Mouse (Mus musculus) lung, embryonic 15.5 days (tissue): ENCODE results near the gene Emc6. TPM values are rescaled to one million over a fixed set of nuclear protein-coding genes. Genes with fewer than 3 reads are reported as not detected.

Source experiments
- ATAC-seq: fragments of 200-750 bp; cut with Nextera tagmentation; 2 replicates; pipeline ENCODE4 v1.8.0; 2017; ENCODE audit warnings: moderate number of reproducible peaks, borderline replicate concordance; ENCODE audit not compliant: low FRiP score, low TSS enrichment; ENCODE audit errors: extremely low read depth
- H3K27ac ChIP-seq: fragments of 300-500 bp; sonication (generic); 2 replicates; pipeline ENCODE4 v1.5.1; 2015; ENCODE audit warnings: moderate library complexity, mild to moderate bottlenecking, inconsistent platforms
- H3K27me3 ChIP-seq: fragments of 300-500 bp; sonication (generic); 2 replicates; pipeline ENCODE4 v1.6.1; 2015; ENCODE audit warnings: inconsistent platforms
- H3K36me3 ChIP-seq: fragments of 300-500 bp; sonication (generic); 2 replicates; pipeline ENCODE4 v1.6.1; 2015; ENCODE audit warnings: inconsistent platforms
- H3K4me1 ChIP-seq: fragments of 300-500 bp; sonication (generic); 2 replicates; pipeline ENCODE4 v1.6.1; 2015; ENCODE audit warnings: inconsistent platforms
- H3K4me2 ChIP-seq: fragments of 300-500 bp; sonication (generic); 2 replicates; pipeline ENCODE4 v1.6.1; 2015; ENCODE audit warnings: inconsistent platforms, mild to moderate bottlenecking, moderate library complexity
- H3K4me3 ChIP-seq: fragments of 300-500 bp; sonication (generic); 2 replicates; pipeline ENCODE4 v1.5.1; 2015; ENCODE audit warnings: mild to moderate bottlenecking, inconsistent platforms
- H3K9ac ChIP-seq: fragments of 300-500 bp; sonication (generic); 2 replicates; pipeline ENCODE4 v1.6.1; 2015; ENCODE audit warnings: inconsistent platforms
- H3K9me3 ChIP-seq: fragments of 300-500 bp; sonication (generic); 2 replicates; pipeline ENCODE4 v1.6.1; 2016; ENCODE audit warnings: inconsistent platforms
- WGBS: fragments of 180-500 bp; shearing (Covaris S2); methylation state at CpG from one replicate; pipeline ENCODE4 v1.1.7; 2015; 5-methylcytosine and 5-hydroxymethylcytosine counted together
- polyA plus RNA-seq: library from polyadenylated mRNA; unstranded; fragments of >200 nt; fragmentation: Nextera tagmentation; extraction: Ambion mirVana; gene quantifications from 2 replicates; pipeline ENCODE4 v1.2.1, GENCODE M21; 2015

Gene Emc6
- polyA plus RNA-seq, 1 experiment from 2014 or later = 126 TPM

- ATAC-seq = no peak
- Histone ChIP-seq H3K36me3 (no peaks in the 10 kb centered on the region), H3K27ac (no peak overlapping the region), H3K27me3 (no peaks in the 10 kb centered on the region), H3K4me1 (no peaks in the 10 kb centered on the region), H3K9me3 (no peaks in the 10 kb centered on the region), H3K9ac (no peak overlapping the region), H3K4me3 (no peak overlapping the region), H3K4me2 (no peak overlapping the region)
- WGBS = 49% methylated on average over 11 of the region's 11 CpGs
Measured at GRCm38 (mm10) chr11:73146026-73146974, 30.5 kb downstream of the Emc6 start.

GRCm38 (mm10) chr11:73144261-73144681 is 32.6 kb downstream of the Emc6 start:
- Histone ChIP-seq H3K9ac (no peak overlapping the region), H3K36me3 (no peaks in the 10 kb centered on the region), H3K27ac (no peak overlapping the region), H3K9me3 (no peaks in the 10 kb centered on the region), H3K4me1 (no peaks in the 10 kb centered on the region), H3K4me3 (no peak overlapping the region), H3K27me3 (no peaks in the 10 kb centered on the region), H3K4me2 (no peak overlapping the region)
- WGBS = 47% methylated on average over 1 of the region's 1 CpGs
- ATAC-seq = peak; percentile 59; the same call in 1 of the 2 replicates

DNA sequence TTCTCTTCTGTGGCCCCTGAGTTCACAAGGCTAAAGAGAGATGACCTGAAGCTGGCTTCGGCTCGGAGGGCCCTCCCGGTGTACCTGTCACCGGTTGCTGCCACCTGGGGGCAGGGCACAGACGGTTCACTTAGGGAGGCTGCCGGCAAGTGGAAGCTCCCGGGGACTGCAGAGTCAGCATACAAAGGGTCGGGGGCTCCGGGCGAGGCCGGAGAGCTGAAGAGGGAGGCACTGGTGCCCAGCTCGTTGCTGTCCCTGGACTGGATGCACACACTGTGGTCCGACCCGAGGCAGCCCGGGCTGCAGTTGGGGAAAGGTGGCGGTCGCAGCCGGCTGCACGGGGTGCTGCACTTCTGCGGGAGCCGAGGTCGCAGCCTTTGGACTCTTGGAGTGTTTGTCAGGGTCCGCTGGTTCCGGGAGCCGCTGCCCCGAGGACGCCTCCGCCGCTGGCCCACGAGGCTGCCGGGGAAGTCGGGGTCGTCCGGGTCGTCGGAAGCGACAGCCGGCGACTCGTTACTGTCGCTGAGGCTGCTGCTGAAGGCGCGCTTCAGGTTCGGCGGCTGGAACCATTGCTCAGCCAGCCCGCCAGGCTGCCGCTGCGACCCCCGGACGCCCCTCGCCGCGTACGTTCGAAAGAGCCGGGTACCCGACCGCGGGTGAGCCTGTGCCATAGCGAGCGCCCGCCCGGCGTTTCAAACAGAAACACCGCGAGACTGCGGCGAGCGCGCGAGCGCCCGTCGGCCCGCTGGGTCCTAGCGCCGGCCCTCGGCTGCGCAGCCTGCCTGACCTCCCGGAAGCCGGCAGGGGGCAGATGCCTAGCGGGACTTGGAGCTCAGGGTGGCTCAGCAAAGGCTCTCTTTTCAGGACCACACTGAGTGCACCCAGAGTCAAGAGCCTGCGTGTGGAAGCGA is 39.0 kb downstream of the Emc6 start, which contains the start of gene Haspin:
Gene Haspin (minus strand): TSS at position 704 of the 911 bp plus-strand sequence.
- Histone ChIP-seq H3K4me3 (peak within 1 kb of the TSS; percentile 81), H3K4me2 (peak within 1 kb of the TSS; percentile 69), H3K9me3 (no peaks in the 10 kb centered on the region), H3K36me3 (peaks cover 7% of the 10 kb centered on the region; the same call in 1 of the 2 replicates), H3K27me3 (no peaks in the 10 kb centered on the region), H3K9ac (peak within 1 kb of the TSS; percentile 74), H3K4me1 (peaks cover 38% of the 10 kb centered on the region), H3K27ac (peak within 1 kb of the TSS; percentile 16; the same call in 1 of the 2 replicates)
- WGBS = under 1% methylated on average over 81 of the region's 84 CpGs
- ATAC-seq = peak; percentile 96

DNA sequence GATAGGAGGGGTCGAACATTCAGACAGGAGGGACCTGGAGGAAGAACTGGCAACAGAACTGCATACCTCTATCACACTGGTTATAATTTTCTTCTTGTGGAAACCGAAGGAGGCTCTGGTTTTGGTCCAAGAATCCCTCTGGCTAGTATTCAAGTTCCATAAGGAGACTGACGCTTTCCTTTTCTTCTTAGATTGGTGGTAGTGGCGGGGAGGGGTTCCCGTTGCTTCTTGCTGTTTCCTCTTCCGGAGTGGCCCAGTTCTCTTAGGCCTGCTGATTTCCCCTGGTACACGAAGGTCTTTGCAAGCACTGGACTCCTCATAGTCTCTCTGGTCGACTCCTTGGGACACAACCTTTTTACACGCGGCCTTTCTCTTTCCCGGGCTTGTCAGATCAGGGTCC is 39.7 kb downstream of the Emc6 start:
- peak overlapping the region; percentile 81 for H3K4me3 ChIP-seq
- ATAC-seq = no peak
- H3K27ac ChIP-seq = peak overlapping the region; percentile 16; the same call in 1 of the 2 replicates
- H3K4me2 ChIP-seq = peak overlapping the region; percentile 69
- H3K36me3 ChIP-seq = peaks cover 14% of the 10 kb centered on the region; the same call in 1 of the 2 replicates
- H3K9ac ChIP-seq = peak overlapping the region; percentile 74
- H3K4me1 ChIP-seq = peaks cover 38% of the 10 kb centered on the region
- 14% methylated on average over 11 of the region's 11 CpGs for WGBS
- H3K27me3 ChIP-seq = no peaks in the 10 kb centered on the region
- no peaks in the 10 kb centered on the region for H3K9me3 ChIP-seq

DNA sequence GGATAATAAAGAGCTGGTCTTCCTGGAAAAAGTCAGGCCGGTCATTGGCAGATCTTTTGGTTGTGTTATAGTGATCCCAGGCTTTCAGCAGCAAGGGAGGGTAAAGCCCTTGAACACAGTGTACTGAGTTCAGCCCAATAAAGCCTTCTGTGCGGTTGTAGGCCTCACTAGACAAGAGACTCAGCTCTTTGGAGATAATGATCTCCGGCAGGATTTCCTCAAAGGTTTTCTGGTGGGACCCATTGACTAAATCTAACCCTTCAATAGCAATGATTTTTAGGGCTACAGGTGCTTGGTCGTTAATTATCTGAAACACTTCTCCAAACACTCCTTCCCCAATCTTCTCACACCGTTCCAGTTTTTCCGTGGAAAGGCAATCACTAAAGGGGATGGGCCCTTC is 40.2 kb downstream of the Emc6 start:
- peak overlapping the region; percentile 74 for H3K9ac ChIP-seq
- 57% methylated on average over 6 of the region's 6 CpGs for whole genome bisulfite sequencing
- H3K4me2 ChIP-seq = peak overlapping the region; percentile 69
- no peak for ATAC-seq
- H3K27me3 ChIP-seq = no peaks in the 10 kb centered on the region
- H3K4me1 ChIP-seq = peaks cover 38% of the 10 kb centered on the region
- peak overlapping the region; percentile 81 for H3K4me3 ChIP-seq
- H3K36me3 ChIP-seq = peaks cover 14% of the 10 kb centered on the region; the same call in 1 of the 2 replicates
- H3K27ac ChIP-seq = no peak overlapping the region
- no peaks in the 10 kb centered on the region for H3K9me3 ChIP-seq

DNA sequence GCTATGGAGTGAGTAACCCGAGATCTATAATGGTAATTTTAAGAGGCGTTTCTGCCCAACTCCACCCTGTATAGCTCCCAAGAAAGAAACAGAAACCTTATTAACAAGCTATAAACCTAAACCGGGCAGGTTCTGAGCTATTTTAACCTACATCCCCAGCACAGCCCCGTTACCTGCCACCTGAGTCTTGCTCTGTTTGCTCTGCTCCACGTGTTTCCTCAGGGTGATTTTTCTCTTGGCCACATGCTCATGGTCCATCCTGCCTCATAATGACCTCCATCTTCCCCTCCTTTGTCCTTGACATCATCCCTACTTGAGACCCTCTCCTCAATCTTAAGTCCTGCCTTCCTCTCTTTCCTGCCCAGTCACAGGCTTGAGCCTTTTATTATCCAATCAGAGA is 42.6 kb downstream of the Emc6 start:
- WGBS = 86% methylated on average over 5 of the region's 5 CpGs
- H3K9ac ChIP-seq = no peak overlapping the region

DNA sequence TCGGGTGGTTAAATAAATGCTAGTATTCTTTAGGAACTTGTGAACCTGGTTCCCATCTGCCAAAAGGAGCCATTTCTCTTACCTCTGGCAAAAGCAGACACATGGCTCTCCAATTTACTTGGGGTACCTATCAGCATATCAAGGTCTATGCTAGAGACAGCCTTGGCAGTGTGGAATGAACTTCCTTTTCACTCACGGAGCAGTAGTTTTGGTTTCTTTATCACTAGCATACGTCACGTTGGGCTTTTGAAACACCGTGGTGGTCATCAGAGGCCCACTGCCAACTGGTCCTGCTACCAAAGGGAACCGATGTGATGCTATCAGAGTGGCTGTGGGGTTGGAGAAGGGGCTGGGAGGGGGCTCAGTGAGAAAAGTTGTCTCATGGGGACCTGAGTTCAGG is 43.8 kb downstream of the Emc6 start:
- Histone ChIP-seq H3K36me3 (peaks cover 17% of the 10 kb centered on the region; the same call in 1 of the 2 replicates), H3K4me3 (no peak overlapping the region), H3K4me1 (peaks cover 32% of the 10 kb centered on the region), H3K27me3 (no peaks in the 10 kb centered on the region), H3K27ac (no peak overlapping the region), H3K9me3 (no peaks in the 10 kb centered on the region), H3K4me2 (no peak overlapping the region), H3K9ac (no peak overlapping the region)
- WGBS = 93% methylated on average over 6 of the region's 6 CpGs
- ATAC-seq = no peak

More for the DNA sequence above, 42.6 kb downstream of the Emc6 start:
- H3K4me1 ChIP-seq = peaks cover 38% of the 10 kb centered on the region
- H3K4me2 ChIP-seq = 0 out of 2 replicates have a peak overlapping the region, but pooled peaks have one; percentile 69
- no peaks in the 10 kb centered on the region for H3K27me3 ChIP-seq
- no peak overlapping the region for H3K27ac ChIP-seq
- no peaks in the 10 kb centered on the region for H3K9me3 ChIP-seq
- H3K4me3 ChIP-seq = no peak overlapping the region
- H3K36me3 ChIP-seq = peaks cover 17% of the 10 kb centered on the region; the same call in 1 of the 2 replicates
- ATAC-seq = no peak

GRCm38 (mm10) chr11:73131020-73131419 is 45.8 kb downstream of the Emc6 start:
- no peaks in the 10 kb centered on the region for H3K9me3 ChIP-seq

DNA sequence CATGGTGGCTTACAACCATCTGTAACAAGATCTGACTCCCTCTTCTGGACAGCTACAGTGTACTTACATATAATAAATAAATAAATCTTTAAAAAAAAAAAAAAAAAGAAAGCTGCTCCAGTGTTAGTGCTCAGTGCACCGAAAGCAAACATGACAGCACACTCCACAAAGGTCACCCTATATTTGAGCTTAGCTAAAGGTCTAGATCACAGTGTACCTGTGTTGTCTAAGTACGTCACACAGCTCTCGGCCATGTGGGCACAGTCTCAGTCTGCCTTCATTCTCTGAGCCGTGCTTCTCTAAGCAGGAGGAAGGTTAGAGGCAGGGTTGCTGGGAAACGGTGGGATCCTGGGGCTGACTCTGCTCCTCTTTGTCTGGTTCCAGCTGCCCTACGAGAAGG is 50.3 kb downstream of the Emc6 start:
- ATAC-seq = no peak
- no peak overlapping the region for H3K4me3 ChIP-seq
- no peak overlapping the region for H3K4me2 ChIP-seq
- WGBS = 85% methylated on average over 6 of the region's 6 CpGs
- no peaks in the 10 kb centered on the region for H3K9me3 ChIP-seq
- no peaks in the 10 kb centered on the region for H3K4me1 ChIP-seq
- no peak overlapping the region for H3K27ac ChIP-seq
- H3K9ac ChIP-seq = no peak overlapping the region
- no peaks in the 10 kb centered on the region for H3K27me3 ChIP-seq
- H3K36me3 ChIP-seq = 0 out of 2 replicates have a peak, but pooled peaks cover 3% of the 10 kb centered on the region

More at GRCm38 (mm10) chr11:73131020-73131419, 45.8 kb downstream of the Emc6 start:
- H3K27me3 ChIP-seq = no peaks in the 10 kb centered on the region
- no peak overlapping the region for H3K4me3 ChIP-seq
- 73% methylated on average over 7 of the region's 7 CpGs for WGBS
- no peak for ATAC-seq
- H3K9ac ChIP-seq = no peak overlapping the region
- no peak overlapping the region for H3K4me2 ChIP-seq
- H3K4me1 ChIP-seq = peaks cover 18% of the 10 kb centered on the region
- peaks cover 17% of the 10 kb centered on the region; the same call in 1 of the 2 replicates for H3K36me3 ChIP-seq
- H3K27ac ChIP-seq = no peak overlapping the region
